Mouse (Mus musculus) G1E (cell line): ENCODE measurements around the gene Erg.

Experiments
- CTCF ChIP-seq: IDR thresholded peaks from 2 replicates; pipeline ENCODE4 v1.5.1; 2012; ENCODE audit warnings: low read depth, low read length, inconsistent platforms, mixed read lengths
- GATA1 ChIP-seq: IDR thresholded peaks from 2 replicates; pipeline ENCODE4 v1.6.1; 2012; ENCODE audit warnings: borderline replicate concordance, low read length, inconsistent platforms, mixed read lengths
- GATA2 ChIP-seq: IDR thresholded peaks from 2 replicates; pipeline ENCODE4 v1.6.1; 2012; ENCODE audit warnings: low read depth, low read length, inconsistent platforms, borderline replicate concordance
- POLR2AphosphoS5 ChIP-seq: IDR thresholded peaks from 2 replicates; pipeline ENCODE4 v1.6.1; 2012; ENCODE audit warnings: low read depth, low read length, inconsistent platforms; ENCODE audit not compliant: insufficient replicate concordance
- TAL1 ChIP-seq: conservative IDR thresholded peaks from 2 replicates; pipeline ENCODE4 v1.6.1; 2012; ENCODE audit warnings: low read depth, low read length, inconsistent platforms, mixed read lengths

- no peak for TF ChIP-seq CTCF
- no peak for TF ChIP-seq TAL1
- TF ChIP-seq GATA1: no peak
- no peak for TF ChIP-seq POLR2AphosphoS5
- no peak for TF ChIP-seq GATA2
Observed at GRCm38 (mm10) chr16:95344961-95345360, 241.4 kb downstream of the Erg start.
